Comparison of ENCODE assay signal across 25 mouse cellular contexts in genomic region chr17:73460874-73461273, GRCm38 (mm10).
DNase-seq lines count a peak whose midpoint lies in the region; ATAC-seq lines count a peak whose summit lies in the region.
"Had no signal": no experiment of that assay in that cellular context is flagged by ENCODE, and none has a peak within 500 bp of the region (broad histone marks: within the 10 kb centered on the region; RNA-seq: fewer than 3 reads in every experiment).

No protein-coding gene starts in this region.

- no peaks in the 10 kb centered on the region for H3K4me1 ChIP-seq in hindbrain, embryonic 14.5 days (replicated peaks; ENCODE audit: control insufficient read depth, insufficient read depth, low read length)
- no peaks in the 10 kb centered on the region for H3K4me1 ChIP-seq in hindbrain, embryonic 10.5 days (replicated peaks)
- no peaks in the 10 kb centered on the region; the same call in 1 of the 2 replicates for H3K4me1 ChIP-seq in neural tube, embryonic 13.5 days (replicated peaks)
- 0 out of 2 replicates have a peak, but pooled peaks cover 8% of the 10 kb centered on the region for H3K4me1 ChIP-seq in neural tube, embryonic 15.5 days
- H3K4me1 ChIP-seq: embryonic facial prominence, embryonic 12.5 days; embryonic facial prominence, embryonic 15.5 days; heart, embryonic 15.5 days had no signal

- H3K4me3 ChIP-seq in hindbrain, embryonic 14.5 days (replicated peaks; ENCODE audit: low read length), result no peak overlapping the region
- H3K4me3 ChIP-seq in hindbrain, embryonic 10.5 days, result no peak overlapping the region
- H3K4me3 ChIP-seq in neural tube, embryonic 13.5 days, result no peak overlapping the region
- H3K4me3 ChIP-seq in neural tube, embryonic 15.5 days (replicated peaks), result no peak overlapping the region
- H3K4me3 ChIP-seq: embryonic facial prominence, embryonic 12.5 days; embryonic facial prominence, embryonic 15.5 days; heart, embryonic 12.5 days; heart, embryonic 15.5 days had no signal

- no peaks in the 10 kb centered on the region for H3K27me3 ChIP-seq in hindbrain, embryonic 14.5 days (ENCODE audit: control insufficient read depth, insufficient read depth, low read length)
- H3K27me3 ChIP-seq in hindbrain, embryonic 10.5 days (ENCODE audit: insufficient read depth, poor library complexity, severe bottlenecking), result no peaks in the 10 kb centered on the region
- no peaks in the 10 kb centered on the region for H3K27me3 ChIP-seq in neural tube, embryonic 13.5 days
- H3K27me3 ChIP-seq in neural tube, embryonic 15.5 days (replicated peaks), result no peaks in the 10 kb centered on the region
- H3K27me3 ChIP-seq: CH12.LX; embryonic facial prominence, embryonic 12.5 days; embryonic facial prominence, embryonic 15.5 days; heart, embryonic 12.5 days; heart, embryonic 15.5 days; Patski had no signal

- no peaks in the 10 kb centered on the region for H3K36me3 ChIP-seq in hindbrain, embryonic 14.5 days (replicated peaks; ENCODE audit: control insufficient read depth, insufficient read depth)
- no peaks in the 10 kb centered on the region for H3K36me3 ChIP-seq in hindbrain, embryonic 10.5 days
- H3K36me3 ChIP-seq in neural tube, embryonic 13.5 days, result no peaks in the 10 kb centered on the region
- no peaks in the 10 kb centered on the region for H3K36me3 ChIP-seq in neural tube, embryonic 15.5 days
- H3K36me3 ChIP-seq: embryonic facial prominence, embryonic 12.5 days; embryonic facial prominence, embryonic 15.5 days; G1E; heart, embryonic 12.5 days; heart, embryonic 15.5 days had no signal

- 0 out of 2 replicates have a peak overlapping the region, but pooled peaks have one; percentile 12 for H3K27ac ChIP-seq in hindbrain, embryonic 14.5 days
- no peak overlapping the region for H3K27ac ChIP-seq in hindbrain, embryonic 10.5 days
- peak overlapping the region; percentile 14; the same call in 1 of the 2 replicates for H3K27ac ChIP-seq in neural tube, embryonic 13.5 days (replicated peaks)
- H3K27ac ChIP-seq in neural tube, embryonic 15.5 days (replicated peaks), result peak overlapping the region; percentile 66; the same call in 1 of the 2 replicates
- H3K27ac ChIP-seq: embryonic facial prominence, embryonic 12.5 days; embryonic facial prominence, embryonic 15.5 days; heart, embryonic 15.5 days had no signal

- WGBS in hindbrain, embryonic 14.5 days, result 68% methylated on average over 4 of the region's 4 CpGs
- 91% methylated on average over 4 of the region's 4 CpGs for WGBS in hindbrain, embryonic 10.5 days
- WGBS in neural tube, embryonic 13.5 days, result 52% methylated on average over 4 of the region's 4 CpGs
- WGBS in neural tube, embryonic 15.5 days, result 49% methylated on average over 4 of the region's 4 CpGs

- H3K9me3 ChIP-seq in hindbrain, embryonic 14.5 days (ENCODE audit: control insufficient read depth, low read length), result no peaks in the 10 kb centered on the region
- no peaks in the 10 kb centered on the region for H3K9me3 ChIP-seq in hindbrain, embryonic 10.5 days
- H3K9me3 ChIP-seq in neural tube, embryonic 13.5 days, result no peaks in the 10 kb centered on the region
- no peaks in the 10 kb centered on the region for H3K9me3 ChIP-seq in neural tube, embryonic 15.5 days (replicated peaks)
- H3K9me3 ChIP-seq: embryonic facial prominence, embryonic 12.5 days; embryonic facial prominence, embryonic 15.5 days; heart, embryonic 12.5 days; heart, embryonic 15.5 days had no signal

- ATAC-seq in hindbrain, embryonic 14.5 days (ENCODE audit: low FRiP score), result peak; percentile 60; the same call in 1 of the 2 replicates
- ATAC-seq in neural tube, embryonic 13.5 days (ENCODE audit: low read depth), result peak; percentile 84
- peak; percentile 90 for ATAC-seq in neural tube, embryonic 15.5 days (ENCODE audit: low FRiP score)
- ATAC-seq: forebrain, embryonic 14.5 days; intestine, postnatal 0 days; Patski had no signal

- H3K4me2 ChIP-seq in hindbrain, embryonic 14.5 days (replicated peaks), result no peak overlapping the region
- H3K4me2 ChIP-seq in neural tube, embryonic 13.5 days, result no peak overlapping the region
- H3K4me2 ChIP-seq in neural tube, embryonic 15.5 days, result no peak overlapping the region
- H3K4me2 ChIP-seq: embryonic facial prominence, embryonic 12.5 days; embryonic facial prominence, embryonic 15.5 days; heart, embryonic 12.5 days; heart, embryonic 15.5 days had no signal

- H3K9ac ChIP-seq in hindbrain, embryonic 14.5 days, result no peak overlapping the region
- H3K9ac ChIP-seq in neural tube, embryonic 13.5 days, result no peak overlapping the region
- H3K9ac ChIP-seq in neural tube, embryonic 15.5 days (replicated peaks), result no peak overlapping the region
- H3K9ac ChIP-seq: embryonic facial prominence, embryonic 12.5 days; embryonic facial prominence, embryonic 15.5 days; heart, embryonic 12.5 days; heart, embryonic 15.5 days had no signal

- DNase-seq in hindbrain, embryonic 14.5 days (ENCODE audit: low spot score), result no peak
- no peak for DNase-seq in hindbrain, embryonic 10.5 days (ENCODE audit: low spot score)
- no peak for DNase-seq in neural tube, embryonic 10.5 days (ENCODE audit: extremely low spot score, low spot score)
- no peak for DNase-seq in adrenal gland, adult 8-10 months
- DNase-seq: adrenal gland, postnatal 14 days; B cell, adult 2 months; cerebellum, adult 11 months; cerebellum, adult 2 months; cerebellum, adult 9-11 months; cerebellum, postnatal 25 days; gastrocnemius, postnatal 25 days; heart, adult 18-20 months; heart, postnatal 10 days; heart, postnatal 36 days had no signal
